Mouse (Mus musculus): ENCODE measurements around the gene Cep135. TPM values are rescaled to one million over a fixed set of nuclear protein-coding genes. Genes with fewer than 3 reads are reported as not detected.
A peak's percentile ranks its signal among the peaks of the same experiment; 100 is the strongest.

Gene Cep135
- 3.8 and 4.1 TPM in 2 replicates for polyA plus RNA-seq (2015; fragmentation: Nextera tagmentation; extraction: Ambion mirVana)

DNA sequence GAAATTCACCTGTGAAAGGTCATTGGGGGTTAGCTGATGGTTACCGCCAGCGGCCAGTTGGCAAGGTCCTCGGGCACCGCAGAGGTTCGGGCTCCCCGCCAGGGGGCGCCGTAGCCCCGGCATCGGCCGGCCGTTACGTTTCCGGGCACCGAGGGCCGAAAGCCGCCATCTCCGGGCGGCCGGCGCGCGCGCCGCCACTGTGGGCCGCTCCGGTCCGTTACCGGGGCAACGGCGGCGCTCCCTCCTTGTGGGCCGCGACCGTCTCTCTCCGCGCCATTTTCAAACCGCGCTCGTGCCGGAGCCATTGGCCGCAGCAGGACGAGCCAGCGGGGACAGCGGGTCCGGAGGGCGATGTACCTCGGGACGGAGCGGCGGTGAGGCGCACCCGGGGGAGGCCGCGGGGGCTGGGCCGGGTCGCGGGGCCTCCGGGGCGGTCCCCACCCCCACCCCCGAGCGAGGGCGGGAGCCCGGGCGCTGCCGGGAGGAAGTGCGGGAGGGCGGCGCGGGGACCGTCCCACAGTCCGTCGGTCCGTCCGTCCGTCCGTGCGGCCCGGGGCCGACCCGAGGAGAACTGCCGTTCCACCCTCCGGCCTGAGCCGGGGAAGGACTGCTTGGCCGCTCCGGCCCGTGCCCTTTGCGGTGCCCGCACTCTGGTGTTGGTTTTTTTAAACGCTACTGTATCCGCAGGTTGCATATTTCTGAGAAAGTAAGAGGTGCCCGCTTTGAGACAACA, at the start of gene Cep135:
TSS of gene Cep135 (plus strand) at position 148 of the 733 bp plus-strand sequence.
- Histone ChIP-seq H3K9ac (replicated peaks; ENCODE audit: low read depth) (peak within 1 kb of the TSS; percentile 67), H3K9me3 (ENCODE audit: low read length) (no peaks in the 10 kb centered on the region), H3K27ac (ENCODE audit: low read length) (peak within 1 kb of the TSS; percentile 75), H3K36me3 (ENCODE audit: insufficient read depth, low read length) (no peaks in the 10 kb centered on the region), H3K4me3 (ENCODE audit: low read depth, low read length) (peak within 1 kb of the TSS; percentile 89), H3K27me3 (replicated peaks; ENCODE audit: insufficient read depth, low read length) (no peaks in the 10 kb centered on the region), H3K4me2 (replicated peaks; ENCODE audit: low read depth, low read length) (peak within 1 kb of the TSS; percentile 77), H3K4me1 (ENCODE audit: insufficient read depth, low read depth, low read length) (peaks cover 2% of the 10 kb centered on the region; the same call in 1 of the 2 replicates)
- TF ChIP-seq CTCF (IDR thresholded peaks at IDR 0.05) = peak; percentile 84
- no peak for TF ChIP-seq EP300 (IDR thresholded peaks at IDR 0.05)
- ATAC-seq (peak; percentile 99), DNase-seq (ENCODE audit: low spot score) (peak; percentile 94)
- under 1% methylated on average over 62 of the region's 92 CpGs for WGBS

GRCm38 (mm10) chr5:76540181-76540580, 48.3 kb upstream of the Cep135 start:
- H3K36me3 ChIP-seq (ENCODE audit: insufficient read depth, low read length) = peaks cover 32% of the 10 kb centered on the region; the same call in 1 of the 2 replicates
- 70% methylated on average over 8 of the region's 8 CpGs for WGBS
- peak; percentile 71 for ATAC-seq

DNA sequence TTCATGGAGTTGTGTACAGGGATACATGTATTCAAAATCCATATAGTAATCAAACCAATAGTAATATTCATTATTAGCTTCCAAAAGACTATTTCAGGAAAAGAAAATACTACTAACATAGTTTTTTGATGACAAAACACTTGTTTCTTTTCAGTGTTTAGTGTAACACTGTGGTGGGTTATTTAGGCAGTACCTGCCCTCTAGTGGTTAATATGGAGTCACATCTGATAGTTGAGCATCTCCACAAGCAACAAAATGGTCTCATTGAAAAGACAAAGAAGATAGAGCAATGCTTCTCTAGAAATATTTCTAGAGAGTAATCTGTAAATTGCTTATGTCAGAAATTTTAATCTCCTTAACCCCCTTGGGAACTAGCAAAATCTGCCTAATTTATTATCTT, 47.7 kb upstream of the Cep135 start:
- Histone ChIP-seq H3K27me3 (replicated peaks; ENCODE audit: insufficient read depth, low read length) (no peaks in the 10 kb centered on the region), H3K36me3 (ENCODE audit: insufficient read depth, low read length) (peaks cover 35% of the 10 kb centered on the region; the same call in 1 of the 2 replicates), H3K9ac (replicated peaks; ENCODE audit: low read depth) (no peak overlapping the region), H3K4me2 (replicated peaks; ENCODE audit: low read depth, low read length) (no peak overlapping the region), H3K4me3 (ENCODE audit: low read depth, low read length) (no peak overlapping the region), H3K9me3 (ENCODE audit: low read length) (no peaks in the 10 kb centered on the region), H3K4me1 (ENCODE audit: insufficient read depth, low read depth, low read length) (no peaks in the 10 kb centered on the region), H3K27ac (ENCODE audit: low read length) (no peak overlapping the region)
- peak; percentile 65 for ATAC-seq
- DNase-seq (ENCODE audit: low spot score) = peak; percentile 67
- TF ChIP-seq CTCF (IDR thresholded peaks at IDR 0.05) (peak; percentile 72), EP300 (IDR thresholded peaks at IDR 0.05) (no peak)

More at GRCm38 (mm10) chr5:76540181-76540580, 48.3 kb upstream of the Cep135 start:
- Histone ChIP-seq H3K4me3 (ENCODE audit: low read depth, low read length) (no peak overlapping the region), H3K27ac (ENCODE audit: low read length) (no peak overlapping the region), H3K4me2 (replicated peaks; ENCODE audit: low read depth, low read length) (no peak overlapping the region), H3K9ac (replicated peaks; ENCODE audit: low read depth) (no peak overlapping the region), H3K27me3 (replicated peaks; ENCODE audit: insufficient read depth, low read length) (no peaks in the 10 kb centered on the region), H3K9me3 (ENCODE audit: low read length) (no peaks in the 10 kb centered on the region), H3K4me1 (ENCODE audit: insufficient read depth, low read depth, low read length) (no peaks in the 10 kb centered on the region)
- no peak for TF ChIP-seq EP300 (IDR thresholded peaks at IDR 0.05)
- TF ChIP-seq CTCF (IDR thresholded peaks at IDR 0.05) = no peak
- DNase-seq (ENCODE audit: low spot score) = peak; percentile 57

DNA sequence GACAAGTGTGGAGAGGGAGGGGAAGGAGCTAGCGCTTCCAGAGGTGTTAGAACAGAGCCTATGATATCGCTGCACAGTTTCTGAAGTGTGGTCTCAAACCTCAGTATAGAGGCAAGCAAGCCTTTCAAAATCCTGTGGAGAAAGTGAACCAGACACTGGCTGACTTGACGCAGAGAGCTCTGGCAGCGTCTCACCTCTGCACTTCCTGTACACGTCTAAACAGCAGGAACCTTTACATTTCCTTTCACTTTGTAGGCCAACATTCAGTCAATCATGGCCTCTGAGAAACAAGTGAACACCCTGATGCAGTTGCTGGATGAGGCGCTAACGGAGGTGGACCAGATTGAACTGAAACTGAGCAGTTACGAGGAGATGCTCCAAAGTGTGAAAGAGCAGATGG, 45.3 kb upstream of the Cep135 start:
- H3K4me3 ChIP-seq (ENCODE audit: low read depth, low read length) = no peak overlapping the region
- WGBS = 84% methylated on average over 8 of the region's 8 CpGs
- peaks cover 26% of the 10 kb centered on the region; the same call in 1 of the 2 replicates for H3K36me3 ChIP-seq (ENCODE audit: insufficient read depth, low read length)
- no peaks in the 10 kb centered on the region for H3K4me1 ChIP-seq (ENCODE audit: insufficient read depth, low read depth, low read length)
- no peak overlapping the region for H3K9ac ChIP-seq (replicated peaks; ENCODE audit: low read depth)
- H3K4me2 ChIP-seq (replicated peaks; ENCODE audit: low read depth, low read length) = no peak overlapping the region
- no peaks in the 10 kb centered on the region for H3K9me3 ChIP-seq (ENCODE audit: low read length)
- no peak for ATAC-seq
- no peak overlapping the region for H3K27ac ChIP-seq (ENCODE audit: low read length)
- TF ChIP-seq EP300 (IDR thresholded peaks at IDR 0.05) (no peak), CTCF (IDR thresholded peaks at IDR 0.05) (no peak)
- DNase-seq (ENCODE audit: low spot score) = no peak
- no peaks in the 10 kb centered on the region for H3K27me3 ChIP-seq (replicated peaks; ENCODE audit: insufficient read depth, low read length)

- Histone ChIP-seq H3K36me3 (ENCODE audit: insufficient read depth, low read length) (peaks cover 11% of the 10 kb centered on the region; the same call in 1 of the 2 replicates), H3K27me3 (replicated peaks; ENCODE audit: insufficient read depth, low read length) (no peaks in the 10 kb centered on the region), H3K9me3 (ENCODE audit: low read length) (no peaks in the 10 kb centered on the region), H3K9ac (replicated peaks; ENCODE audit: low read depth) (no peak overlapping the region), H3K4me2 (replicated peaks; ENCODE audit: low read depth, low read length) (no peak overlapping the region), H3K27ac (ENCODE audit: low read length) (no peak overlapping the region), H3K4me1 (ENCODE audit: insufficient read depth, low read depth, low read length) (no peaks in the 10 kb centered on the region), H3K4me3 (ENCODE audit: low read depth, low read length) (no peak overlapping the region)
- ATAC-seq (no peak), DNase-seq (ENCODE audit: low spot score) (no peak)
- no peak for TF ChIP-seq EP300 (IDR thresholded peaks at IDR 0.05)
- no peak for TF ChIP-seq CTCF (IDR thresholded peaks at IDR 0.05)
- WGBS = 79% methylated on average over 8 of the region's 8 CpGs
These were observed 38.1 kb upstream of the Cep135 start for GRCm38 (mm10) chr5:76550426-76550825.

DNA sequence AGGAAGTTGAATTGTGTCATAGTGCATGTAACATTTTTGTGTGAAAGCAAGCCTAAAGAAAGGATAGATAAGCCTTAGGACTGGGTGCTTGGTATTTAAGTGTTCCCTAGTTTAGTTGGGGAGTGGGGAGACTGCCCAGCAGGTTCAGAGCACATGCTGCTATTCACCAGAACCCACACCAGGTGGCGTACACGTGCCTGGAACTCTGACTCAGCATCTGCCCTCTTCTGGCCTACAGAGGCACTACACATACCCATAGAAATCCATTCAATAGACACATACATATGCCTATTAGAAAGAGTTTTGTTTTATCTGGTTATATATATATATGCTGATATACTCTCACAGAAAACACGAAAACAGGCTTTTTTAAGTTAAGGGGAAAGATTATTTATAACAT, 23.2 kb upstream of the Cep135 start:
- Histone ChIP-seq H3K27ac (ENCODE audit: low read length) (no peak overlapping the region), H3K36me3 (ENCODE audit: insufficient read depth, low read length) (peaks cover 34% of the 10 kb centered on the region), H3K4me3 (ENCODE audit: low read depth, low read length) (no peak overlapping the region), H3K9me3 (ENCODE audit: low read length) (no peaks in the 10 kb centered on the region), H3K9ac (replicated peaks; ENCODE audit: low read depth) (no peak overlapping the region), H3K4me1 (ENCODE audit: insufficient read depth, low read depth, low read length) (no peaks in the 10 kb centered on the region), H3K4me2 (replicated peaks; ENCODE audit: low read depth, low read length) (no peak overlapping the region), H3K27me3 (replicated peaks; ENCODE audit: insufficient read depth, low read length) (no peaks in the 10 kb centered on the region)
- WGBS = 36% methylated on average over 3 of the region's 3 CpGs
- ATAC-seq = no peak
- no peak for TF ChIP-seq EP300 (IDR thresholded peaks at IDR 0.05)
- TF ChIP-seq CTCF (IDR thresholded peaks at IDR 0.05) = peak; percentile 99
- peak; percentile 80 for DNase-seq (ENCODE audit: low spot score)

Measured in lung, postnatal 0 days (tissue).